Mouse (Mus musculus) brown adipose tissue, adult 24 weeks (tissue): Measurements from ENCODE around the gene St6galnac3. TPM values are rescaled to one million over a fixed set of nuclear protein-coding genes. Genes with fewer than 3 reads are reported as not detected.

Experiments used
- H3K27ac ChIP-seq: fragments of 200-500 bp; replicated peaks from 2 replicates; pipeline ENCODE4 v1.5.1; 2012; ENCODE audit warnings: low read depth, mild to moderate bottlenecking, low read length
- H3K4me1 ChIP-seq: fragments of 200-500 bp; 2 replicates; pipeline ENCODE4 v1.6.1; 2012; ENCODE audit warnings: low read length, mixed read lengths; ENCODE audit not compliant: control insufficient read depth, insufficient read depth, insufficient read length
- H3K4me3 ChIP-seq: fragments of 200-500 bp; 2 replicates; pipeline ENCODE4 v1.5.1; 2012; ENCODE audit warnings: low read depth, mild to moderate bottlenecking, low read length, moderate library complexity; ENCODE audit not compliant: insufficient read depth
- polyA plus RNA-seq: library from polyadenylated mRNA; stranded (reverse); fragments of >200 nt; gene quantifications from 2 replicates; pipeline ENCODE4 v1.2.4, GENCODE M21; 2012; ENCODE audit not compliant: missing spikeins, insufficient read depth, insufficient read length

The St6galnac3 gene
- polyA plus RNA-seq, 1 experiment, result 4.4 TPM

GRCm38 (mm10) chr3:153334152-153334825 is 390.7 kb downstream of the St6galnac3 start:
- H3K4me1 ChIP-seq, result no peaks in the 10 kb centered on the region
- H3K4me3 ChIP-seq, result no peak overlapping the region
- no peak overlapping the region for H3K27ac ChIP-seq

- no peak overlapping the region for H3K4me3 ChIP-seq
- no peaks in the 10 kb centered on the region for H3K4me1 ChIP-seq
- no peak overlapping the region for H3K27ac ChIP-seq
Observed at GRCm38 (mm10) chr3:153324307-153324706, 400.7 kb downstream of the St6galnac3 start.

- Histone ChIP-seq H3K27ac (no peak overlapping the region), H3K4me3 (no peak overlapping the region), H3K4me1 (no peaks in the 10 kb centered on the region)
Observed at GRCm38 (mm10) chr3:153323446-153323845, 401.5 kb downstream of the St6galnac3 start.

- H3K27ac ChIP-seq, result no peak overlapping the region
- H3K4me3 ChIP-seq, result no peak overlapping the region
- no peaks in the 10 kb centered on the region for H3K4me1 ChIP-seq
Observed at GRCm38 (mm10) chr3:153313583-153313982, 411.4 kb downstream of the St6galnac3 start.

- H3K4me1 ChIP-seq, result no peaks in the 10 kb centered on the region
- no peak overlapping the region for H3K27ac ChIP-seq
- no peak overlapping the region for H3K4me3 ChIP-seq
Observed at GRCm38 (mm10) chr3:153313167-153313566, 411.8 kb downstream of the St6galnac3 start.

GRCm38 (mm10) chr3:153312006-153312405 is 413.0 kb downstream of the St6galnac3 start:
- H3K4me1 ChIP-seq, result no peaks in the 10 kb centered on the region
- no peak overlapping the region for H3K4me3 ChIP-seq
- H3K27ac ChIP-seq, result no peak overlapping the region

- H3K27ac ChIP-seq, result no peak overlapping the region
- no peaks in the 10 kb centered on the region for H3K4me1 ChIP-seq
- no peak overlapping the region for H3K4me3 ChIP-seq
Observed at GRCm38 (mm10) chr3:153308379-153308778, 416.6 kb downstream of the St6galnac3 start.

- no peak overlapping the region for H3K4me3 ChIP-seq
- H3K27ac ChIP-seq, result no peak overlapping the region
- H3K4me1 ChIP-seq, result no peaks in the 10 kb centered on the region
Observed at GRCm38 (mm10) chr3:153305153-153305552, 419.8 kb downstream of the St6galnac3 start.

GRCm38 (mm10) chr3:153302376-153302775 is 422.6 kb downstream of the St6galnac3 start:
- no peak overlapping the region for H3K4me3 ChIP-seq
- H3K27ac ChIP-seq, result no peak overlapping the region
- H3K4me1 ChIP-seq, result no peaks in the 10 kb centered on the region

- Histone ChIP-seq H3K27ac (no peak overlapping the region), H3K4me3 (no peak overlapping the region), H3K4me1 (no peaks in the 10 kb centered on the region)
Observed at GRCm38 (mm10) chr3:153296375-153297068, 428.5 kb downstream of the St6galnac3 start.

- no peak overlapping the region for H3K27ac ChIP-seq
- no peaks in the 10 kb centered on the region for H3K4me1 ChIP-seq
- no peak overlapping the region for H3K4me3 ChIP-seq
Observed at GRCm38 (mm10) chr3:153292853-153293252, 432.1 kb downstream of the St6galnac3 start.

GRCm38 (mm10) chr3:153292363-153292762 is 432.6 kb downstream of the St6galnac3 start:
- H3K27ac ChIP-seq, result no peak overlapping the region
- H3K4me1 ChIP-seq, result no peaks in the 10 kb centered on the region
- no peak overlapping the region for H3K4me3 ChIP-seq

GRCm38 (mm10) chr3:153291406-153292045 is 433.4 kb downstream of the St6galnac3 start:
- Histone ChIP-seq H3K27ac (no peak overlapping the region), H3K4me1 (no peaks in the 10 kb centered on the region)

GRCm38 (mm10) chr3:153289971-153290370 is 435.0 kb downstream of the St6galnac3 start:
- no peak overlapping the region for H3K4me3 ChIP-seq
- H3K4me1 ChIP-seq, result no peaks in the 10 kb centered on the region
- H3K27ac ChIP-seq, result no peak overlapping the region

More at GRCm38 (mm10) chr3:153291406-153292045, 433.4 kb downstream of the St6galnac3 start:
- H3K4me3 ChIP-seq, result no peak overlapping the region

GRCm38 (mm10) chr3:153287564-153287963 is 437.4 kb downstream of the St6galnac3 start:
- H3K27ac ChIP-seq, result no peak overlapping the region
- no peak overlapping the region for H3K4me3 ChIP-seq
- H3K4me1 ChIP-seq, result no peaks in the 10 kb centered on the region
